In the genomic region with DNA sequence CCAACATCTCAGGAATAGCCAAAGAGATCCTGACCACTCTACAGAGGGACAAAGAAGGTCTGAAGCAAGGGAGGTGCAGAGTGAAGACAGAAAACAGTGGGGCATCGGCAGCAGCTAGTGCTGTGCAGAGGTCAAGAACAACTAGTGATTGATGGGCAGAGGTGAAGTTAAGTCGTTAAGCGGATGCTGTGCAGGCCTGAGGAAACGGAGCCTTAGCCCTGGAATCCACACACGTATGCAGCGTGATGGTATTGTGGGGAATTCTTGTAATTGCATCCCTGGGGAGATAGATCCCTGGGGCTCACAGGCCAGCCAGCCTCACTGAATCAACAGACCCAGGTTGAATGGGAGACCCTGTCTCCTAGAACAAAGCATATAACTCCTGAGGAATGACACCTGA, we compare ENCODE assay signal across 23 mouse cellular contexts. TPM values are rescaled to one million over a fixed set of nuclear protein-coding genes. Genes with fewer than 3 reads are reported as not detected.
A peak's percentile ranks its signal among the peaks of the same experiment; 100 is the strongest.
DNase-seq lines count a peak whose midpoint lies in the region; ATAC-seq lines count a peak whose summit lies in the region.
"Had no signal": no experiment of that assay in that cellular context is flagged by ENCODE, and none has a peak within 500 bp of the region (broad histone marks: within the 10 kb centered on the region; RNA-seq: fewer than 3 reads in every experiment).

No protein-coding gene starts in this region.

- no peak overlapping the region for H3K9ac ChIP-seq in hindbrain, embryonic 12.5 days
- no peak overlapping the region for H3K9ac ChIP-seq in hindbrain, embryonic 13.5 days
- H3K9ac ChIP-seq: forebrain, embryonic 13.5 days; forebrain, postnatal 0 days; heart, embryonic 15.5 days; intestine, embryonic 15.5 days had no signal

- ATAC-seq in hindbrain, embryonic 12.5 days (ENCODE audit: low FRiP score) = no peak
- no peak for ATAC-seq in hindbrain, embryonic 13.5 days (ENCODE audit: low FRiP score)
- ATAC-seq in megakaryocyte progenitor cell, adult 5-6 weeks (replicated peaks; ENCODE audit: poor library complexity) = no peak
- ATAC-seq: forebrain, embryonic 13.5 days; forebrain, postnatal 0 days; intestine, embryonic 15.5 days; Patski had no signal

- DNase-seq in cerebellum, postnatal 25 days = peak; percentile 18 to 36
- no peak for DNase-seq in cerebellum, postnatal 36 days
- peak; percentile 8 for DNase-seq in R1 (ENCODE audit: low read depth, low spot score)
- peak; percentile 36 for DNase-seq in embryo, embryonic 10.5 days (ENCODE audit: low spot score)
- DNase-seq in neural tube, embryonic 10.5 days (ENCODE audit: extremely low spot score, low spot score) = no peak
- DNase-seq: adrenal gland, postnatal 10 days; cerebellum, adult 11-12 months; cerebellum, postnatal 10 days; forebrain, postnatal 0 days; gastrocnemius, postnatal 14 days; heart, postnatal 14 days; kidney, adult 18-20 months had no signal

- no peak overlapping the region for H3K4me2 ChIP-seq in hindbrain, embryonic 12.5 days (replicated peaks)
- no peak overlapping the region for H3K4me2 ChIP-seq in hindbrain, embryonic 13.5 days
- H3K4me2 ChIP-seq: forebrain, embryonic 13.5 days; heart, embryonic 15.5 days; intestine, embryonic 15.5 days had no signal

- H3K4me3 ChIP-seq in hindbrain, embryonic 12.5 days = no peak overlapping the region
- no peak overlapping the region for H3K4me3 ChIP-seq in hindbrain, embryonic 13.5 days
- H3K4me3 ChIP-seq: embryonic facial prominence, embryonic 10.5 days; forebrain, embryonic 13.5 days; heart, embryonic 10.5 days; heart, embryonic 15.5 days; hindbrain, embryonic 10.5 days; intestine, embryonic 15.5 days had no signal

- peaks cover 6% of the 10 kb centered on the region; the same call in 1 of the 2 replicates for H3K4me1 ChIP-seq in hindbrain, embryonic 12.5 days
- H3K4me1 ChIP-seq in hindbrain, embryonic 13.5 days (replicated peaks) = peaks cover 16% of the 10 kb centered on the region
- H3K4me1 ChIP-seq: intestine, embryonic 15.5 days had no signal

- no peaks in the 10 kb centered on the region for H3K27me3 ChIP-seq in hindbrain, embryonic 12.5 days
- no peaks in the 10 kb centered on the region for H3K27me3 ChIP-seq in hindbrain, embryonic 13.5 days
- H3K27me3 ChIP-seq: CH12.LX; forebrain, embryonic 13.5 days; heart, embryonic 15.5 days; intestine, embryonic 15.5 days had no signal

- 43% methylated on average over 6 of the region's 6 CpGs for WGBS in hindbrain, embryonic 12.5 days
- 40% methylated on average over 6 of the region's 6 CpGs for WGBS in hindbrain, embryonic 13.5 days

- H3K36me3 ChIP-seq in hindbrain, embryonic 12.5 days = no peaks in the 10 kb centered on the region
- H3K36me3 ChIP-seq in hindbrain, embryonic 13.5 days = no peaks in the 10 kb centered on the region
- H3K36me3 ChIP-seq: embryonic facial prominence, embryonic 10.5 days; heart, embryonic 10.5 days; heart, embryonic 15.5 days; hindbrain, embryonic 10.5 days; intestine, embryonic 15.5 days had no signal

- H3K9me3 ChIP-seq in hindbrain, embryonic 12.5 days (replicated peaks) = no peaks in the 10 kb centered on the region
- H3K9me3 ChIP-seq in hindbrain, embryonic 13.5 days = no peaks in the 10 kb centered on the region
- H3K9me3 ChIP-seq: embryonic facial prominence, embryonic 10.5 days; forebrain, embryonic 13.5 days; heart, embryonic 10.5 days; heart, embryonic 15.5 days; hindbrain, embryonic 10.5 days; intestine, embryonic 15.5 days had no signal

- 0 out of 2 replicates have a peak overlapping the region, but pooled peaks have one; percentile 19 for H3K27ac ChIP-seq in hindbrain, embryonic 12.5 days
- H3K27ac ChIP-seq in hindbrain, embryonic 13.5 days = no peak overlapping the region
- H3K27ac ChIP-seq: embryonic facial prominence, embryonic 10.5 days; forebrain, embryonic 13.5 days; heart, embryonic 10.5 days; heart, embryonic 15.5 days; hindbrain, embryonic 10.5 days; intestine, embryonic 15.5 days had no signal

RNA-seq across cellular contexts. Expression of gene Diras2, which starts 9.9 kb away (rescaled TPM):
- polyA plus RNA-seq in hindbrain, embryonic 12.5 days (2016; fragmentation: Nextera tagmentation; extraction: Ambion mirVana) = 1.8 and 2.0 TPM in 2 replicates
- polyA plus RNA-seq in hindbrain, embryonic 13.5 days (2015; fragmentation: Nextera tagmentation; extraction: Ambion mirVana) = 2.5 and 2.9 TPM in 2 replicates
- 1.5 and 2.4 TPM in 2 replicates for total RNA-seq in megakaryocyte progenitor cell, adult 5-6 weeks (2015)
- total RNA-seq in megakaryocyte progenitor cell, adult 5-6 weeks (2017) = 1.00 and 1.8 TPM in 2 replicates
- polyA plus RNA-seq: Patski had no signal

Comparison
In these comparisons a context has a peak if more than half of its experiments do, and no peak if none do; other contexts are left out.
1. DNase-seq: peak in cerebellum, postnatal 25 days (2 of 2), R1 (single experiment) and embryo, embryonic 10.5 days (single experiment); none in cerebellum, postnatal 36 days (0 of 2) and neural tube, embryonic 10.5 days (single experiment).